Mouse (Mus musculus) CH12.LX (cell line): ENCODE results near the gene Tmc5. TPM values are rescaled to one million over a fixed set of nuclear protein-coding genes. Genes with fewer than 3 reads are reported as not detected.

Experiments
- DNase-seq: peaks from one replicate; pipeline ENCODE4 v3.0.0-alpha.2; 2013; ENCODE audit errors: extremely low read depth
- H3K27ac ChIP-seq: 2 replicates; pipeline ENCODE4 v1.5.1; 2012; ENCODE audit warnings: low read depth, mild to moderate bottlenecking, control low read depth, moderate library complexity; ENCODE audit not compliant: insufficient read depth
- H3K27me3 ChIP-seq: replicated peaks from 2 replicates; pipeline ENCODE3; 2012; ENCODE audit warnings: inconsistent platforms
- H3K36me3 ChIP-seq, 2 experiments: replicated peaks in 1 of 2; 2 replicates each; pipeline versions ENCODE3 to v1.6.1; 2012; ENCODE audit warnings: inconsistent platforms in 1 of 2, low read length in 1 of 2, mild to moderate bottlenecking in 1 of 2, mixed read lengths in 1 of 2, moderate library complexity in 1 of 2; ENCODE audit not compliant: control insufficient read depth in 1 of 2, insufficient read depth in 1 of 2
- H3K4me1 ChIP-seq, 2 experiments: 2 replicates each; pipeline ENCODE4 v1.6.1; 2012; ENCODE audit warnings: inconsistent platforms in 1 of 2, moderate library complexity in 1 of 2; ENCODE audit not compliant: insufficient read depth in 2 of 2, control insufficient read depth in 1 of 2
- H3K4me2 ChIP-seq: 2 replicates; pipeline ENCODE4 v1.6.1; 2012; ENCODE audit warnings: low read depth, mild to moderate bottlenecking, control low read depth; ENCODE audit not compliant: poor library complexity, insufficient read depth, severe bottlenecking
- H3K4me3 ChIP-seq, 3 experiments: fragments of 150-350 bp in 1 of 3; sonication (generic) in 1 of 3; replicated peaks in 1 of 3; 2 replicates each; pipeline versions ENCODE3 to v1.5.1; 2011 to 2012; ENCODE audit warnings: low read depth in 2 of 3, low read length in 2 of 3, mild to moderate bottlenecking in 2 of 3, moderate library complexity in 2 of 3, control low read depth in 1 of 3, improper control_type of control experiment in 1 of 3, inconsistent platforms in 1 of 3, mixed read lengths in 1 of 3; ENCODE audit not compliant: poor library complexity in 1 of 3
- H3K79me2 ChIP-seq: replicated peaks from 2 replicates; pipeline ENCODE4 v1.6.1; 2012; ENCODE audit warnings: mild to moderate bottlenecking, moderate library complexity; ENCODE audit not compliant: control insufficient read depth, poor library complexity, insufficient read depth, severe bottlenecking; ENCODE audit errors: extremely low read depth
- H3K9ac ChIP-seq: 2 replicates; pipeline ENCODE4 v1.6.1; 2012; ENCODE audit warnings: low read depth, mild to moderate bottlenecking, control low read depth, moderate library complexity; ENCODE audit not compliant: insufficient read depth
- H3K9me3 ChIP-seq: replicated peaks from 2 replicates; pipeline ENCODE3; 2012; ENCODE audit warnings: low read length, inconsistent platforms, mixed read lengths
- CHD2 ChIP-seq: IDR thresholded peaks from 2 replicates; pipeline ENCODE4 v1.6.1; 2011; ENCODE audit warnings: low read length, improper control_type of control experiment
- E2F4 ChIP-seq: IDR thresholded peaks from 2 replicates; pipeline ENCODE4 v1.6.1; 2011; ENCODE audit warnings: low read depth, low read length, improper control_type of control experiment; ENCODE audit not compliant: insufficient replicate concordance
- EP300 ChIP-seq: IDR thresholded peaks from 2 replicates; pipeline ENCODE4 v1.6.1; 2011; ENCODE audit warnings: low read length, improper control_type of control experiment
- ETS1 ChIP-seq: conservative IDR thresholded peaks from 2 replicates; pipeline ENCODE4 v1.6.1; 2012; ENCODE audit warnings: low read depth, mild to moderate bottlenecking, inconsistent platforms, low read length, improper control_type of control experiment, moderate library complexity
- IRF4 ChIP-seq: IDR thresholded peaks from 2 replicates; pipeline ENCODE4 v1.6.1; 2014; ENCODE audit warnings: low read depth, mild to moderate bottlenecking, inconsistent platforms, low read length, improper control_type of control experiment
- JUND ChIP-seq: conservative IDR thresholded peaks from 2 replicates; pipeline ENCODE4 v1.6.1; 2011; ENCODE audit warnings: low read depth, low read length, improper control_type of control experiment
- KAT2A ChIP-seq: IDR thresholded peaks from 2 replicates; pipeline ENCODE4 v1.6.1; 2012; ENCODE audit warnings: low read length, improper control_type of control experiment, inconsistent platforms; ENCODE audit not compliant: insufficient replicate concordance
- MAFK ChIP-seq: IDR thresholded peaks from 2 replicates; pipeline ENCODE4 v1.6.1; 2011; ENCODE audit warnings: low read length, improper control_type of control experiment; ENCODE audit not compliant: insufficient replicate concordance
- MAZ ChIP-seq: IDR thresholded peaks from 2 replicates; pipeline ENCODE4 v1.6.1; 2012; ENCODE audit warnings: low read depth, mild to moderate bottlenecking, inconsistent platforms, low read length, improper control_type of control experiment, moderate library complexity
- MXI1 ChIP-seq: IDR thresholded peaks from 2 replicates; pipeline ENCODE4 v1.6.1; 2011; ENCODE audit warnings: mild to moderate bottlenecking, low read depth, low read length, improper control_type of control experiment
- PAX5 ChIP-seq: IDR thresholded peaks from 2 replicates; pipeline ENCODE4 v1.6.1; 2012; ENCODE audit warnings: low read length, inconsistent platforms, mixed read lengths
- POLR2A ChIP-seq: IDR thresholded peaks from 2 replicates; pipeline ENCODE4 v1.6.1; 2011; ENCODE audit warnings: low read depth, mild to moderate bottlenecking, improper control_type of control experiment, low read length
- POLR2AphosphoS2 ChIP-seq: IDR thresholded peaks from 2 replicates; pipeline ENCODE4 v1.6.1; 2011; ENCODE audit warnings: low read depth, low read length, improper control_type of control experiment
- RAD21 ChIP-seq: IDR thresholded peaks from 2 replicates; pipeline ENCODE4 v1.6.1; 2011; ENCODE audit warnings: low read depth, mild to moderate bottlenecking, low read length, improper control_type of control experiment, moderate library complexity
- RCOR1 ChIP-seq: conservative IDR thresholded peaks from 2 replicates; pipeline ENCODE4 v1.6.1; 2012; ENCODE audit warnings: low read depth, mild to moderate bottlenecking, inconsistent platforms, low read length, improper control_type of control experiment
- SIN3A ChIP-seq: IDR thresholded peaks from 2 replicates; pipeline ENCODE4 v1.6.1; 2012; ENCODE audit warnings: low read length, improper control_type of control experiment, inconsistent platforms
- SMC3 ChIP-seq: IDR thresholded peaks from 2 replicates; pipeline ENCODE4 v1.6.1; 2011; ENCODE audit warnings: low read depth, low read length, improper control_type of control experiment
- TBP ChIP-seq: conservative IDR thresholded peaks from 2 replicates; pipeline ENCODE4 v1.6.1; 2011; ENCODE audit warnings: low read depth, low read length, improper control_type of control experiment
- UBTF ChIP-seq: IDR thresholded peaks from 2 replicates; pipeline ENCODE4 v1.6.1; 2012; ENCODE audit warnings: low read depth, mild to moderate bottlenecking, inconsistent platforms, low read length, improper control_type of control experiment, moderate library complexity
- USF2 ChIP-seq: conservative IDR thresholded peaks from 2 replicates; pipeline ENCODE4 v1.6.1; 2011; ENCODE audit warnings: low read depth, low read length, improper control_type of control experiment
- ZC3H11A ChIP-seq: IDR thresholded peaks from 2 replicates; pipeline ENCODE4 v1.6.1; 2012; ENCODE audit warnings: low read depth, mild to moderate bottlenecking, inconsistent platforms, low read length, improper control_type of control experiment
- ZKSCAN1 ChIP-seq: IDR thresholded peaks from 2 replicates; pipeline ENCODE4 v1.6.1; 2012; ENCODE audit warnings: low read depth, inconsistent platforms, low read length, improper control_type of control experiment, borderline replicate concordance
- ZNF384 ChIP-seq: IDR thresholded peaks from 2 replicates; pipeline ENCODE4 v1.6.1; 2012; ENCODE audit warnings: low read depth, low read length, improper control_type of control experiment, inconsistent platforms
- dilution Hi-C: fragments of 300-500 bp; cut with MboI; formaldehyde crosslinking; loops from 2 replicates; pipeline ENCODE4 v1.14.3; 2020; ENCODE audit warnings: low sequenced_read_pairs; ENCODE audit not compliant: extremely low pct_unique_long_range_greater_than_20kb, extremely low pct_ligation_motif_present
- in situ Hi-C: fragments of 300-500 bp; cut with MboI; formaldehyde crosslinking; loops from 3 replicates; pipeline ENCODE4 v1.14.3; 2019; ENCODE audit warnings: low sequenced_read_pairs, low pct_ligation_motif_present, low pct_unique_long_range_greater_than_20kb, mixed read lengths
- polyA plus RNA-seq: library from polyadenylated mRNA; unstranded; fragments of >175 nt; gene quantifications from 2 replicates; pipeline ENCODE4 v1.2.1, GENCODE M21; 2012; ENCODE audit warnings: low read depth; ENCODE audit not compliant: insufficient read length
- total RNA-seq, 2 experiments: library from RNA; depleted of rRNA; stranded (reverse); fragments of 300-350 nt in 1 of 2; fragments of >200 nt in 1 of 2; gene quantifications; 2 replicates each; pipeline ENCODE4 v1.2.3; 2012 to 2014

Tmc5 gene
- total and polyA plus RNA-seq, 3 experiments = not detected

- Histone ChIP-seq H3K79me2 (no peaks in the 10 kb centered on the region), H3K36me3 (no peaks in the 10 kb centered on the region)
- in situ Hi-C loops = no loop called here
- TF ChIP-seq RCOR1 (no peak), ZNF384 (no peak), KAT2A (no peak), TBP (no peak), E2F4 (no peak), IRF4 (no peak), POLR2A (no peak), UBTF (no peak), ZC3H11A (no peak), PAX5 (no peak), USF2 (no peak), ETS1 (no peak), RAD21 (no peak), EP300 (no peak), SIN3A (no peak), MAZ (no peak)
- TF ChIP-seq, all 38 proteins: peak for 0
- H3K9me3 ChIP-seq = no peaks in the 10 kb centered on the region
- H3K4me1 ChIP-seq = no peaks in the 10 kb centered on the region
- H3K9ac ChIP-seq = no peak overlapping the region
- H3K27me3 ChIP-seq = peaks cover 17% of the 10 kb centered on the region
- no peak for DNase-seq
- H3K4me3 ChIP-seq = no peak overlapping the region
- no peak overlapping the region for H3K27ac ChIP-seq
- no peak overlapping the region for H3K4me2 ChIP-seq
- dilution Hi-C loops = no loop called here
These were observed 14.8 kb downstream of the Tmc5 start for GRCm38 (mm10) chr7:118611933-118612332.

GRCm38 (mm10) chr7:118614076-118614475 lies 17.0 kb downstream of the Tmc5 start:
- no peaks in the 10 kb centered on the region for H3K79me2 ChIP-seq
- H3K9ac ChIP-seq = no peak overlapping the region
- peaks cover 14% of the 10 kb centered on the region for H3K27me3 ChIP-seq
- no peak for DNase-seq
- no peaks in the 10 kb centered on the region for H3K9me3 ChIP-seq
- H3K36me3 ChIP-seq = no peaks in the 10 kb centered on the region
- no peak overlapping the region for H3K27ac ChIP-seq
- no peaks in the 10 kb centered on the region for H3K4me1 ChIP-seq
- H3K4me3 ChIP-seq = no peak overlapping the region
- TF ChIP-seq IRF4 (no peak), CHD2 (no peak), JUND (no peak), MAFK (no peak), POLR2AphosphoS2 (no peak), SMC3 (no peak), PAX5 (no peak), ZKSCAN1 (no peak), MXI1 (no peak), USF2 (no peak)
- peak overlapping the region; percentile 22; the same call in 1 of the 2 replicates for H3K4me2 ChIP-seq
- in situ Hi-C loops = no loop called here
- dilution Hi-C loops = no loop called here
